Mouse (Mus musculus): Measurements from ENCODE around the gene Gm364. TPM values are rescaled to one million over a fixed set of nuclear protein-coding genes. Genes with fewer than 3 reads are reported as not detected.
A peak's percentile ranks its signal among the peaks of the same experiment; 100 is the strongest.

Gm364 gene
- not detected in 2 replicates for polyA plus RNA-seq (2015; fragmentation: Nextera tagmentation; extraction: Ambion mirVana)

- Histone ChIP-seq H3K27me3 (replicated peaks) (no peaks in the 10 kb centered on the region), H3K9me3 (no peaks in the 10 kb centered on the region), H3K9ac (no peak within 1 kb of the TSS), H3K4me3 (replicated peaks) (no peak within 1 kb of the TSS), H3K36me3 (no peaks in the 10 kb centered on the region), H3K27ac (no peak within 1 kb of the TSS), H3K4me1 (replicated peaks) (no peaks in the 10 kb centered on the region), H3K4me2 (replicated peaks) (no peak within 1 kb of the TSS)
- 87% methylated on average over 12 of the region's 12 CpGs for WGBS
- ATAC-seq = no peak
Observed at GRCm38 (mm10) chrX:57408769-57409168, at the start of gene Gm364. TSS of gene Gm364 (plus strand) at chrX:57409154.

GRCm38 (mm10) chrX:57359316-57359715 is 49.6 kb upstream of the Gm364 start:
- WGBS = 55% methylated on average over 1 of the region's 1 CpGs
- Histone ChIP-seq H3K27me3 (replicated peaks) (no peaks in the 10 kb centered on the region), H3K9me3 (no peaks in the 10 kb centered on the region), H3K4me3 (replicated peaks) (no peak overlapping the region), H3K9ac (no peak overlapping the region), H3K4me2 (replicated peaks) (no peak overlapping the region), H3K27ac (no peak overlapping the region), H3K4me1 (replicated peaks) (no peaks in the 10 kb centered on the region), H3K36me3 (no peaks in the 10 kb centered on the region)
- no peak for ATAC-seq

GRCm38 (mm10) chrX:57364891-57365569 is 43.9 kb upstream of the Gm364 start:
- WGBS = 58% methylated on average over 2 of the region's 2 CpGs

GRCm38 (mm10) chrX:57372965-57373364 is 36.0 kb upstream of the Gm364 start:
- no peak overlapping the region for H3K4me3 ChIP-seq (replicated peaks)
- ATAC-seq = no peak
- no peaks in the 10 kb centered on the region for H3K36me3 ChIP-seq
- no peak overlapping the region for H3K9ac ChIP-seq
- H3K4me1 ChIP-seq (replicated peaks) = no peaks in the 10 kb centered on the region
- H3K4me2 ChIP-seq (replicated peaks) = no peak overlapping the region
- WGBS = 83% methylated on average over 4 of the region's 4 CpGs
- H3K27ac ChIP-seq = no peak overlapping the region
- no peaks in the 10 kb centered on the region for H3K27me3 ChIP-seq (replicated peaks)
- no peaks in the 10 kb centered on the region for H3K9me3 ChIP-seq

More at GRCm38 (mm10) chrX:57364891-57365569, 43.9 kb upstream of the Gm364 start:
- Histone ChIP-seq H3K36me3 (no peaks in the 10 kb centered on the region), H3K27me3 (replicated peaks) (no peaks in the 10 kb centered on the region), H3K9ac (no peak overlapping the region), H3K4me2 (replicated peaks) (no peak overlapping the region), H3K4me1 (replicated peaks) (no peaks in the 10 kb centered on the region), H3K9me3 (no peaks in the 10 kb centered on the region), H3K27ac (no peak overlapping the region), H3K4me3 (replicated peaks) (no peak overlapping the region)
- ATAC-seq = peak; percentile 70

- Histone ChIP-seq H3K9ac (no peak overlapping the region), H3K4me3 (replicated peaks) (no peak overlapping the region), H3K36me3 (no peaks in the 10 kb centered on the region), H3K4me2 (replicated peaks) (no peak overlapping the region), H3K27me3 (replicated peaks) (no peaks in the 10 kb centered on the region), H3K4me1 (replicated peaks) (no peaks in the 10 kb centered on the region), H3K27ac (no peak overlapping the region), H3K9me3 (no peaks in the 10 kb centered on the region)
- WGBS = 90% methylated on average over 2 of the region's 2 CpGs
- ATAC-seq = no peak
Observed at GRCm38 (mm10) chrX:57373543-57373942, 35.4 kb upstream of the Gm364 start.

- no peaks in the 10 kb centered on the region for H3K27me3 ChIP-seq (replicated peaks)
- H3K4me3 ChIP-seq (replicated peaks) = no peak overlapping the region
- H3K36me3 ChIP-seq = no peaks in the 10 kb centered on the region
- H3K27ac ChIP-seq = no peak overlapping the region
- H3K9ac ChIP-seq = no peak overlapping the region
- H3K4me2 ChIP-seq (replicated peaks) = no peak overlapping the region
- ATAC-seq = no peak
- WGBS = 83% methylated on average over 2 of the region's 2 CpGs
- H3K9me3 ChIP-seq = no peaks in the 10 kb centered on the region
- H3K4me1 ChIP-seq (replicated peaks) = no peaks in the 10 kb centered on the region
Observed at GRCm38 (mm10) chrX:57374029-57374428, 34.9 kb upstream of the Gm364 start.

- no peak for ATAC-seq
- Histone ChIP-seq H3K9me3 (no peaks in the 10 kb centered on the region), H3K36me3 (no peaks in the 10 kb centered on the region), H3K4me3 (replicated peaks) (no peak overlapping the region), H3K4me2 (replicated peaks) (no peak overlapping the region), H3K27me3 (replicated peaks) (no peaks in the 10 kb centered on the region), H3K9ac (no peak overlapping the region), H3K4me1 (replicated peaks) (no peaks in the 10 kb centered on the region), H3K27ac (no peak overlapping the region)
- 73% methylated on average over 3 of the region's 3 CpGs for WGBS
Observed at GRCm38 (mm10) chrX:57377096-57377495, 31.9 kb upstream of the Gm364 start.

- Histone ChIP-seq H3K4me3 (replicated peaks) (no peak overlapping the region), H3K27ac (no peak overlapping the region), H3K27me3 (replicated peaks) (no peaks in the 10 kb centered on the region), H3K4me1 (replicated peaks) (no peaks in the 10 kb centered on the region), H3K9ac (no peak overlapping the region), H3K4me2 (replicated peaks) (no peak overlapping the region), H3K36me3 (no peaks in the 10 kb centered on the region), H3K9me3 (no peaks in the 10 kb centered on the region)
- WGBS = 76% methylated on average over 3 of the region's 3 CpGs
- ATAC-seq = no peak
Observed at GRCm38 (mm10) chrX:57378579-57378978, 30.4 kb upstream of the Gm364 start.

- Histone ChIP-seq H3K9me3 (no peaks in the 10 kb centered on the region), H3K27me3 (replicated peaks) (no peaks in the 10 kb centered on the region), H3K27ac (no peak overlapping the region), H3K4me2 (replicated peaks) (no peak overlapping the region), H3K4me3 (replicated peaks) (no peak overlapping the region), H3K36me3 (no peaks in the 10 kb centered on the region), H3K4me1 (replicated peaks) (no peaks in the 10 kb centered on the region), H3K9ac (no peak overlapping the region)
- ATAC-seq = no peak
- 85% methylated on average over 5 of the region's 5 CpGs for WGBS
Observed at GRCm38 (mm10) chrX:57380915-57381314, 28.0 kb upstream of the Gm364 start.

GRCm38 (mm10) chrX:57392367-57393246 is 16.3 kb upstream of the Gm364 start, which contains the start of gene Rbmx:
TSS of gene Rbmx (minus strand) at chrX:57393036.
- peak within 1 kb of the TSS; percentile 85 for H3K27ac ChIP-seq
- 20% methylated on average over 50 of the region's 50 CpGs for WGBS
- no peaks in the 10 kb centered on the region for H3K27me3 ChIP-seq (replicated peaks)
- ATAC-seq = peak; percentile 98
- H3K4me2 ChIP-seq (replicated peaks) = peak within 1 kb of the TSS; percentile 45
- peak within 1 kb of the TSS; percentile 54 for H3K9ac ChIP-seq
- no peaks in the 10 kb centered on the region for H3K9me3 ChIP-seq
- no peaks in the 10 kb centered on the region; the same call in 1 of the 2 replicates for H3K36me3 ChIP-seq
- peak within 1 kb of the TSS; percentile 50 for H3K4me3 ChIP-seq (replicated peaks)
- H3K4me1 ChIP-seq (replicated peaks) = no peaks in the 10 kb centered on the region

- ATAC-seq = no peak
Observed at GRCm38 (mm10) chrX:57393412-57393811, 15.5 kb upstream of the Gm364 start.

GRCm38 (mm10) chrX:57401388-57401787 is 7.6 kb upstream of the Gm364 start:
- no peak overlapping the region for H3K27ac ChIP-seq
- ATAC-seq = no peak
- no peaks in the 10 kb centered on the region for H3K9me3 ChIP-seq
- 82% methylated on average over 1 of the region's 1 CpGs for WGBS
- H3K4me3 ChIP-seq (replicated peaks) = no peak overlapping the region
- H3K4me2 ChIP-seq (replicated peaks) = no peak overlapping the region
- H3K9ac ChIP-seq = no peak overlapping the region
- no peaks in the 10 kb centered on the region for H3K27me3 ChIP-seq (replicated peaks)
- no peaks in the 10 kb centered on the region for H3K36me3 ChIP-seq
- H3K4me1 ChIP-seq (replicated peaks) = no peaks in the 10 kb centered on the region

More at GRCm38 (mm10) chrX:57393412-57393811, 15.5 kb upstream of the Gm364 start:
- Histone ChIP-seq H3K9ac (no peak overlapping the region), H3K27me3 (replicated peaks) (no peaks in the 10 kb centered on the region), H3K4me2 (replicated peaks) (peak overlapping the region; percentile 37), H3K4me3 (replicated peaks) (peak overlapping the region; percentile 14; the same call in 1 of the 2 replicates), H3K9me3 (no peaks in the 10 kb centered on the region), H3K36me3 (no peaks in the 10 kb centered on the region; the same call in 1 of the 2 replicates), H3K4me1 (replicated peaks) (no peaks in the 10 kb centered on the region), H3K27ac (no peak overlapping the region)
- 29% methylated on average over 7 of the region's 7 CpGs for WGBS
